In the genomic region with DNA sequence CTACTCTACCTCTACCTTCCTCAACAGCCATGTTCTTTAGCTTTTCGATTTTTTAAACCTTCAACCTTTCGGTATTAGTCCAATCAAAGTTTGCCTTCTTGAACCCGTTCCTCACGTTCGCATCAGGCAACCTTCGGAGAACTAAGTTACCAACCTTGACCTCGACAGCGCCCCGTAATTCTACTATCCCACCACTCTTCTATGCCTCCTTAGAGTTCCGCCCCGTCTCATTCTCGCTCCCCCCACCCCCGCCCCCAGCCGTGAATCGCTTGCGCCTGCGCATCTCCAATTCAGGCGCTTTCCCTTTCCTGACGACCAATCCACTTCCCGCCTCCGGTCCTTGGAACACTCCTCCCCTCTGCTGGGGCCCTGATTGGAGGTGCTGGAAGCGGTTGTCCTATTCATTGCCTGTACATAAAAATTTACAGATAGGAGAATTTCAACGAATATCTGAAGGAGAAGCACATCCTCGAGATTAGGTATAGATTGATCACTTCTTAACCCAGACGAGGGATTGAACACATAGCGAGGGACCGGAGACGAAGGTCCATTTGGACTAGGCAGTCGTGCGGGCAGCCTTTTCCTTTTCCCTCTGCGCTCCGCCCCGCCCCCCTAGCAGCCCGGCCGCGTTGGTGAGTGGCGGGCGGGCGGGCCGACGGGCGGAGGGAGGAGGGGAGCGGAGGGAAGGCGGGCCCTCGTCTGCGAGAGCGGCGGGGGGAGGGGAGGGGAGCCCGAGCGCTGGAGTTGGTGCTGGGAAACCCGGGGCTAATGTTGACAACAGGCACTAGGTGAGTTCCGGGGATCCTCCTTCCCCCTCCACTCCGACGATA, we compare ENCODE assay signal across 8 mouse cellular contexts. TPM values are rescaled to one million over a fixed set of nuclear protein-coding genes. Genes with fewer than 3 reads are reported as not detected.
DNase-seq lines count a peak whose midpoint lies in the region; ATAC-seq lines count a peak whose summit lies in the region.

A gene (plus strand): TSS at position 704 of the 830 bp plus-strand sequence.

- H3K4me1 ChIP-seq in hindbrain, embryonic 11.5 days (replicated peaks; ENCODE audit: control insufficient read depth, insufficient read depth, low read length) = no peaks in the 10 kb centered on the region

- peak within 1 kb of the TSS; percentile 80 for H3K27ac ChIP-seq in hindbrain, embryonic 11.5 days (ENCODE audit: low read depth, low read length)

- DNase-seq in Muller cell, postnatal 12 days (ENCODE audit: inconsistent ontology term) = peak; percentile 98
- peak; percentile 97 for DNase-seq in cerebellum, adult 9-11 months
- DNase-seq in frontal cortex, adult 2 months (ENCODE audit: extremely low spot score in 1 of 2, low spot score in 1 of 2) = peak; percentile 92 to 94
- peak; percentile 95 for DNase-seq in hindbrain, embryonic 11.5 days (ENCODE audit: low spot score)
- DNase-seq in layer of hippocampus, postnatal 10 days (ENCODE audit: low spot score in 2 of 2) = peak; percentile 94 to 96
- DNase-seq in lung, postnatal 10 days = peak; percentile 97
- peak; percentile 95 for DNase-seq in ovary, postnatal 36 days (ENCODE audit: low spot score)
- peak; percentile 95 for DNase-seq in thymus, postnatal 25 days

- under 1% methylated on average over 41 of the region's 54 CpGs for WGBS in hindbrain, embryonic 11.5 days

- peak within 1 kb of the TSS; percentile 90 for H3K4me3 ChIP-seq in hindbrain, embryonic 11.5 days (ENCODE audit: low read depth, low read length)

- H3K4me2 ChIP-seq in hindbrain, embryonic 11.5 days (replicated peaks; ENCODE audit: low read depth, low read length) = peak within 1 kb of the TSS; percentile 86

- H3K9ac ChIP-seq in hindbrain, embryonic 11.5 days (ENCODE audit: low read depth, low read length) = peak within 1 kb of the TSS; percentile 93

- no peaks in the 10 kb centered on the region for H3K27me3 ChIP-seq in hindbrain, embryonic 11.5 days (ENCODE audit: control insufficient read depth, insufficient read depth, low read length)

- no peaks in the 10 kb centered on the region for H3K9me3 ChIP-seq in hindbrain, embryonic 11.5 days (ENCODE audit: control insufficient read depth, low read length)

- no peaks in the 10 kb centered on the region for H3K36me3 ChIP-seq in hindbrain, embryonic 11.5 days (ENCODE audit: control insufficient read depth, insufficient read depth, low read length)

- peak; percentile 97 for ATAC-seq in hindbrain, embryonic 11.5 days (ENCODE audit: low FRiP score)

RNA-seq across cellular contexts. Expression of the gene that starts here (rescaled TPM):
- 22.2 and 22.6 TPM in 2 replicates for polyA plus RNA-seq in frontal cortex, adult 2 months (2012; rRNA removed)
- polyA plus RNA-seq in hindbrain, embryonic 11.5 days (2014; fragmentation: Nextera tagmentation; extraction: Ambion mirVana) = 11.9 and 14.4 TPM in 2 replicates
- 10 to 100 TPM; 18.6 to 19.5 TPM for total RNA-seq in layer of hippocampus, postnatal 10 days (2021)

Comparison
In these comparisons a context has a peak if more than half of its experiments do, and no peak if none do; other contexts are left out.
1. Peak in every context shown above with its lines: DNase-seq, ATAC-seq, H3K4me3 ChIP-seq and H3K27ac ChIP-seq.